Mouse (Mus musculus) bone marrow, adult 2 months (tissue): ENCODE results near the gene Evi5. TPM values are rescaled to one million over a fixed set of nuclear protein-coding genes. Genes with fewer than 3 reads are reported as not detected.
A peak's percentile ranks its signal among the peaks of the same experiment; 100 is the strongest.

Experiments used
- H3K27ac ChIP-seq: fragments of 200-500 bp; 2 replicates; pipeline ENCODE4 v1.5.1; 2012; ENCODE audit warnings: low read depth, mild to moderate bottlenecking, control low read depth, inconsistent platforms, low read length; ENCODE audit not compliant: control insufficient read depth, poor library complexity, insufficient read depth
- H3K4me1 ChIP-seq: fragments of 200-500 bp; 2 replicates; pipeline ENCODE4 v1.6.1; 2011; ENCODE audit warnings: low read length; ENCODE audit not compliant: control insufficient read depth, insufficient read depth
- H3K4me3 ChIP-seq: fragments of 200-500 bp; replicated peaks from 2 replicates; pipeline ENCODE3; 2011; ENCODE audit warnings: mild to moderate bottlenecking, low read depth, low read length, control low read depth; ENCODE audit not compliant: control insufficient read depth
- CTCF ChIP-seq: fragments of 200-500 bp; IDR thresholded peaks from 2 replicates; pipeline ENCODE4 v1.5.1; 2011; ENCODE audit warnings: low read length, control low read depth; ENCODE audit not compliant: control insufficient read depth, insufficient read depth
- POLR2A ChIP-seq: fragments of 200-500 bp; IDR thresholded peaks from 2 replicates; pipeline ENCODE4 v1.6.1; 2011; ENCODE audit warnings: low read depth, mild to moderate bottlenecking, control low read depth, low read length, borderline replicate concordance; ENCODE audit not compliant: control insufficient read depth
- WGBS: fragments of 180-500 bp; shearing (Covaris S2); methylation state at CpG from one replicate; pipeline ENCODE4 v1.1.7; 2018; 5-methylcytosine and 5-hydroxymethylcytosine counted together
- polyA plus RNA-seq: library from polyadenylated mRNA; stranded (reverse); fragments of >200 nt; gene quantifications from 2 replicates; pipeline ENCODE4 v1.2.4, GENCODE M21; 2011; ENCODE audit warnings: low replicate concordance; ENCODE audit not compliant: missing spikeins, insufficient read depth, insufficient read length

Evi5 gene
- polyA plus RNA-seq, 1 experiment: 48.1 TPM

DNA sequence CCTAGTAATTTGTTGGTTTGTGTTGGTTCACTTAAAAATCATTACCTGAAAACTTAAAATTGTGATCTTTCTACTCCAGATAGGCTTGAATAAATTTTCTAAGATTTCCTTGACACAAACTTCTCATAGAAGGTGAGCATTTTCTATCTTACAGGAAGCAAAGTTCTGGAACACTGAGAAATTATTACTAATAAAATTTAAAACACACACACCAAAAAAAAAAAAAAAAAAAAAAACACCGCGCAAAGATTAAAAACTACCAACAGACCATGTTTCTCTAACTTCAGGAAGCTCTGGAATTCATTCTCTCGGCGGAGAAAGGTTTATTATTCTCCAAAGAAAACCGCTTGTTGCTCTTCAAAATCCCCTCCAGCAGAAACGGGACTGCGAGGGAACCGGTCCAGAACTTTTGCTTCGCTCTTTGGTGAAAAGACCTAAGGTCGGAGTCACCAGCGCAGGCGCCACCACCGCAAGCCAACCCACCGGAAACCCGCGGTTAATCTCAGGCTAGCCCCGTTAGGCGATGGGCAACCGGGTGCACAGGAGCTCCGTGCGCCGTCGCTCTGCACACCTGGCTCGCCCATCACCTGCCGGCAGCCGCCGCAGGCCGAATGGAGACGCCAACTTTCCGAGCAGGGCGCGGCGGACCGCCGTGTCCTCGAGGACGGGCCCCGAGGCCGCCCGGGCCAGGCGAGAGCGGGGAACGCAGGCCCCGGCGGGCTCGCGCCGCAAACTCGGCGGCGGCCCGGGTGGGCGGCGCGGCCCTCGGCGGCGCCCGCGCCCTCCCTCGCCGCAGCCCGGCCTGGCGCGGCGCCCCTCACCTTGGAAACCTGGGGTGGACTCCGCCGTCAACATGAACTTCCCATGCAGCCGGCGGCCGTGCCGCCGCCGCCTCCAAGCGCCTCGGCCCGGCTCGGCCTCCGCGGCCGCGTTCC lies 6.7 kb downstream of the Evi5 start:
- Histone ChIP-seq H3K4me1 (peaks cover 3% of the 10 kb centered on the region; the same call in 1 of the 2 replicates), H3K4me3 (peak overlapping the region; percentile 85), H3K27ac (peak overlapping the region; percentile 98)
- WGBS: under 1% methylated on average over 82 of the region's 82 CpGs
- peak; percentile 48; the same call in 1 of the 2 replicates for TF ChIP-seq POLR2A
- no peak for TF ChIP-seq CTCF

DNA sequence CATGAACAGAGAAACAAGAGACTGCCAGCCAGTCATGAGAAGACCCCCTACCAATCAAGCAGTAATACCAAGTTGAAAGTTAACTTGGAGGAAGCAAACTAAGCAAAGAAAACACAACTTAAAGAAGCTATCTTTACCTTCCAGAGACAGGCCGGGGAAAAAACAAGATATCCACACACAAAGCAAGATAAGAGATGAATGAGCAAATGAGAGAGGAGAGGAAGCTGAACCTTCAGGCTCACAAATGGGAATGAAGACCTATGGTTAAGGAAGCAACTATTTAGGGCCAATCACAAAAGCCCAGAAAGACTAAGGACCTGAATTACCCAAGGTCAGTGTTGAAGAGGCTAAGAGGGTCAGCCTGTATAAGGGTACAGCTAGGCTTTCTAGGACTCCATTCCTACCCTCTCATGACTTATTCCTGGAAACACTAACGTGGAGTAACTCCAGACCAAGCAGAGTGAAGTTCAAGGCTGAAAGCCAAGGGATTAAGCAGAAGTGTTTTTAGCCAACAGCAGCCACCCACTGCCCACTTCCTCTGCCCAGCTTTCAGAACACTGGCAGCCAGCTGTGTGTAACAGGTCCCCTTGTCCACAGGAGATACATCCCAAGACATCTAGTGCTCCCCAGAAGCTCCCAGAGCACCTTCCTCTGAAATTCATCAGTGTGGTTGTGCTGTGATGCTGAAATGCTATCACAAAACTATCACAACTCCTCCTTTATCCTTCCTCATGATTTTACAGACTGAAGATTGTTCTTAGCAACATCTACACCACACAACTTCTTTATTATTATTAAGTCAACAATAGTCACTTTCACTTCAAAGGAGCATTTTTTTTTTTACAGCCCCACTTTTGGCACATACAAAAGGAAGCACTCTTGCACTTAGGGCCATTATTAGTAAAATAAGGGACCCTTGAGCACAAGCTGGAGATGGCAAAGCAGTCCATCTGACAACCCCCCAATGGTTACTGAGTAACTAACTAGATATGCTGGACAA lies 8.5 kb downstream of the Evi5 start:
- no peak for TF ChIP-seq POLR2A
- TF ChIP-seq CTCF: no peak
- 17% methylated on average over 2 of the region's 2 CpGs for WGBS
- H3K27ac ChIP-seq: peak overlapping the region; percentile 79
- H3K4me3 ChIP-seq: peak overlapping the region; percentile 24
- H3K4me1 ChIP-seq: peaks cover 3% of the 10 kb centered on the region; the same call in 1 of the 2 replicates

DNA sequence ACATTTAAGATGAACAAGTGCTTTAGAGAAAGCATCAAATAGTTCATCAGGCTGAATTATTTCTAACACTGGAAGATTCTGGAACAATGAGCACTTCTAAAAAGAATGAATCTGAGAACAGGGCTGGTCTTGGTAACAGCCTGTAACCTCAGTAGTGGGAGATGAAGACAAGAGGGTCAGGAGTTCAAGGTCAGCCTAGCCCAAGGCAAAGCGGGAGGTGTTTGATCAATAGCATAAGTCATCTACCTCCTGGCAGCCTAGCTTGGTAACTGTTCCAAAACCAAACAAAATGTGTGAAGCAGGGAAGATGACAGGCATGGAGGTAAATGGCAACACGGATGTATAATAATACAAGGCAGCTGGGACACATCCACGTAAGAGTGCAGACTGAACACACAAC lies 10.9 kb downstream of the Evi5 start:
- 96% methylated on average over 3 of the region's 3 CpGs for WGBS
- no peak overlapping the region for H3K27ac ChIP-seq
- TF ChIP-seq CTCF (no peak), POLR2A (no peak)
- H3K4me3 ChIP-seq: no peak overlapping the region
- peaks cover 3% of the 10 kb centered on the region; the same call in 1 of the 2 replicates for H3K4me1 ChIP-seq

DNA sequence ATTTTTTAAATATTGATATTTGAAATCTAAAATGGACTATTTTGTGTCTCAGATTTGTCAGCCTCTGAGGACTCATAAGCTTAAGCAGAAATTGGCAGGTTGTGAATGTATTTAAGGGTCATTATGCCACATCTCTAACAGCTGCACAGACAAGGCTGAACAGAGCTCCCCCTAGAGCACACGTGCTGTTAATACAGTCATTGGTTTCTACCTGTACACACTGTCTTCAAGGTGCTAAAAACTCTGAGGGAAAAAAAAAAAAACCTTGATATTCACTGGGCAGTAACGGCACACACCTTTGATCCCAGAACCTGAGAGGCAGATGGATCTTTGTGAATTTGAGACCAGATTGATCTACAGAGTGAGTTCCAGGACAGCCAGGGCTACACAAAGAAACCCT lies 15.9 kb downstream of the Evi5 start:
- WGBS: 48% methylated on average over 2 of the region's 2 CpGs
- Histone ChIP-seq H3K4me3 (no peak overlapping the region), H3K27ac (no peak overlapping the region), H3K4me1 (no peaks in the 10 kb centered on the region; the same call in 1 of the 2 replicates)
- peak; percentile 48 for TF ChIP-seq CTCF
- no peak for TF ChIP-seq POLR2A

DNA sequence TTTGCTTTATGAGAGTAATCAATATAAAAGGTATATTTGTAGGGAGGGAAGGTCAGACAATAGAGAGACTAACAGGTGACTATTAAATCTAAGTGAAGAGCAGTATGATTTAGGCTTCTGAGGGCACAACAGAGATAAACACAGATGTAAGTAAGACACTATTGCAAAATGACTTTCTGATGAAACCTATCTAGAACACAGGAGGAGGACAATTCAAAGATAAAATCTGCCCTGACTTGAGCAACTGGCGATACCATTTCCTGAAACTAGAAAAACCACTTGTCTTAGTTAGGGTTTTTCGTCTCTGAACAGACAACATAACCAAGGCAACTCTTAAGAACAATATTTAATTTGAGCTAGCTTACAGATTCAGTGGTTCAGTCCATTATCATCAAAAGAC lies 19.4 kb downstream of the Evi5 start:
- 15% methylated on average over 2 of the region's 2 CpGs for WGBS
- no peak for TF ChIP-seq CTCF
- TF ChIP-seq POLR2A: no peak
- H3K4me1 ChIP-seq: no peaks in the 10 kb centered on the region; the same call in 1 of the 2 replicates
- no peak overlapping the region for H3K4me3 ChIP-seq
- no peak overlapping the region for H3K27ac ChIP-seq

DNA sequence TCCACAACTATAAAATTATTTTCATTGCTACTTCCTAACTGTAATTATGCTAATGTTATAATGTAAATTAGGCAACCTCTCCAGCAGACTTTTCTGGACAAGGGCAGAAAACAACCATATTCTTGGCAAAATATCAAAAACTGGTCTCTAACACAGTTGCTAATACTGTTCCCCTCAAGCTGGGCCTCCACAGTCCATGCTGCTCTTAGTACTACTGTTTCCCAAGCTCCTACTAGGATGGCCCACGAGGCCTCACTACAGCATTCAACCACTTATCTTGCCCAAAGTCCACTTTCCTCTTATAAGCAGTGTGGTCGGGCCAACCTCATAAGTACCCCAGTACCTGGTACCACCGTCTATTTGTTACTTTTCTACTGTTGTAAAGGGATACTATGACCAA lies 20.4 kb downstream of the Evi5 start:
- TF ChIP-seq POLR2A: no peak
- no peak for TF ChIP-seq CTCF
- no peaks in the 10 kb centered on the region; the same call in 1 of the 2 replicates for H3K4me1 ChIP-seq
- 49% methylated on average over 3 of the region's 3 CpGs for WGBS
- no peak overlapping the region for H3K4me3 ChIP-seq
- H3K27ac ChIP-seq: no peak overlapping the region

DNA sequence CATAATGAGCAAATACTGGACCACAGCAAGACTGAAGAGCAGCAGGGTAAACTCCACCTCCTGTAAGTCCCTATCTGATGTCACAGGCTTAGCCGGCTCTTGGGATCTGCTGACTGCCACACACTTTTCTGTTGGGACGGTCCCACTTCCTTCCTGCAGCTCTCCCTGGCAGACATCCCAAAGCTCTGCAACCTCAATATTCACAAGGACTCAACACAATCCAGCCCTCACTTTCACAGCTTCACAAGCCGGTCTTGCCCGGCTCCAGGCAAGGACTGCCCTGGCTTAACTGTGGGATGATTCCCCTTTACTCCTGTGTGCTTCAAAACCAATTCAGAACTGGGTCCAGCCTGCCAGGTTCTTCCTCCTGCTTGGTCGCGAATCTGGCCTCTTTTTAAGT lies 21.1 kb downstream of the Evi5 start:
- 17% methylated on average over 6 of the region's 6 CpGs for WGBS
- Histone ChIP-seq H3K27ac (no peak overlapping the region), H3K4me3 (no peak overlapping the region), H3K4me1 (no peaks in the 10 kb centered on the region; the same call in 1 of the 2 replicates)
- no peak for TF ChIP-seq POLR2A
- TF ChIP-seq CTCF: no peak

DNA sequence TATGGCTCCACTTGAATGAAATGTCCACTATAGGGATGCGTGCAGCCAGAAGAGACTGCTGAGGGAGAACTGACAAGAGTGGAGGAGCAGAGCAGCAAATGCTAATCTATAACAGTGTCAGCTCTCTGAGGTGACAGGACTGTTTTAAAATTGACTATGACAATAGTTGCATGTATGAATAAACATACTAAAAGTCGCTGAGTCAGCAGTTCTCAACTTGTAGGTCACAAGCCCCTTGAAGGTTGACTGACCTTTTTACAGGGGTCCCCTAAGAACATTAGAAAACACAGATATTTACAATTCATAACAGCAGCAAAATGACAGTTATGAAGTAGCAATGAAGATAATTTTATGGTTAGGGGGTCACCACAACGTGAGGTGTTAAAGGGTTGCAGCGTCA lies 25.9 kb downstream of the Evi5 start:
- Histone ChIP-seq H3K4me1 (no peaks in the 10 kb centered on the region; the same call in 1 of the 2 replicates), H3K4me3 (no peak overlapping the region), H3K27ac (no peak overlapping the region)
- no peak for TF ChIP-seq POLR2A
- no peak for TF ChIP-seq CTCF
- WGBS: 85% methylated on average over 4 of the region's 4 CpGs
